Mouse (Mus musculus) regulatory T cell (primary cell): Measurements from ENCODE around the gene Lactbl1.

ENCODE experiments used
- in situ Hi-C: fragments of 300-600 bp; cut with MboI, MseI; formaldehyde crosslinking; loops from one replicate; pipeline ENCODE4 v1.15.1; 2025; ENCODE audit warnings: high pct_unique_total_duplicates

Lactbl1 gene

GRCm38 (mm10) chr4:136678480-136678879, 56.1 kb downstream of the Lactbl1 start:
- in situ Hi-C loops, result loop anchor here (5.0 kb wide), 1 partner anchor 164 kb away; no protein-coding TSS in a partner anchor

DNA sequence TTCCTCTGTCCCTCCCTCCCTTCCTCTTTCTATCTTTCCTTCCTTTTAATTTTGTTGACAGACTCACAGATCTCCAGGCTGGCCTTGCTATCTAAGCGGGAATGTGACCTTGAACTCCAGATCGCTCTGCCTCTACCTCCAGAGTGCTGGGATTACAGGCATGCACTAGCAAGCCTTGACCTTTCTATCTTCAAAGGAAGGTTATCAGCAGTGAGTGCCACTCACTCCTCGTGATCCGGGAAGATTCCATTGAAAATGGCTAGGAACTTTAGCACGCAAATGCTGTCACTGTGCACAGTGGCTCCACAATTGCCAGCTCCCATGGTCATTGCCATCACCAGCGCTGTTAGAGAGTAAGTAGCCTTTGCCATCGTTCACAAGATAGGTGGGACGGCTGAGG, 56.8 kb downstream of the Lactbl1 start:
- in situ Hi-C loops, result loop anchor here (5.0 kb wide), 1 partner anchor 163 kb away; no protein-coding TSS in a partner anchor

GRCm38 (mm10) chr4:136680641-136681040, 58.2 kb downstream of the Lactbl1 start:
- in situ Hi-C loops, result loop anchor here (10.0 kb wide), 1 partner anchor 394 kb away; no protein-coding TSS in a partner anchor

- in situ Hi-C loops, result loop anchor here (10.0 kb wide), 1 partner anchor 390 kb away; no protein-coding TSS in a partner anchor
These were observed 62.1 kb downstream of the Lactbl1 start for GRCm38 (mm10) chr4:136684485-136684884.

- in situ Hi-C loops, result loop anchor here (10.0 kb wide), 1 partner anchor 389 kb away; no protein-coding TSS in a partner anchor
These were observed 63.0 kb downstream of the Lactbl1 start for GRCm38 (mm10) chr4:136685431-136685869.

- in situ Hi-C loops, result loop anchor here (10.0 kb wide), 1 partner anchor 387 kb away; no protein-coding TSS in a partner anchor
These were observed 65.7 kb downstream of the Lactbl1 start for GRCm38 (mm10) chr4:136688113-136688512.
